Mouse (Mus musculus) forebrain, embryonic 16.5 days (tissue): Measurements from ENCODE around the gene Pfn1. TPM values are rescaled to one million over a fixed set of nuclear protein-coding genes. Genes with fewer than 3 reads are reported as not detected.

Experiments used
- ATAC-seq: fragments of 200-750 bp; cut with Nextera tagmentation; 2 replicates; pipeline ENCODE4 v1.8.0; 2017; ENCODE audit warnings: mild to moderate bottlenecking, moderate library complexity
- H3K27ac ChIP-seq: fragments of 300-500 bp; sonication (generic); 2 replicates; pipeline ENCODE4 v1.5.1; 2014; ENCODE audit warnings: low read length, control low read depth
- H3K27me3 ChIP-seq: fragments of 300-500 bp; sonication (generic); replicated peaks from 2 replicates; pipeline ENCODE4 v1.6.1; 2014; ENCODE audit warnings: low read length; ENCODE audit not compliant: control insufficient read depth, insufficient read depth
- H3K36me3 ChIP-seq: fragments of 300-500 bp; sonication (generic); 2 replicates; pipeline ENCODE4 v1.6.1; 2014; ENCODE audit not compliant: control insufficient read depth, insufficient read depth
- H3K4me1 ChIP-seq: fragments of 300-500 bp; sonication (generic); replicated peaks from 2 replicates; pipeline ENCODE4 v1.6.1; 2014; ENCODE audit warnings: low read length; ENCODE audit not compliant: control insufficient read depth, insufficient read depth
- H3K4me2 ChIP-seq: fragments of 300-500 bp; sonication (generic); 2 replicates; pipeline ENCODE4 v1.6.1; 2014; ENCODE audit warnings: mild to moderate bottlenecking, low read length, control low read depth
- H3K4me3 ChIP-seq: fragments of 300-500 bp; sonication (generic); replicated peaks from 2 replicates; pipeline ENCODE4 v1.5.1; 2014; ENCODE audit warnings: mild to moderate bottlenecking, low read length, control low read depth
- H3K9ac ChIP-seq: fragments of 300-500 bp; sonication (generic); replicated peaks from 2 replicates; pipeline ENCODE4 v1.6.1; 2014; ENCODE audit warnings: low read depth, low read length, control low read depth
- H3K9me3 ChIP-seq: fragments of 300-500 bp; sonication (generic); 2 replicates; pipeline ENCODE4 v1.6.1; 2016; ENCODE audit warnings: low read length; ENCODE audit not compliant: control insufficient read depth
- WGBS: fragments of 180-500 bp; shearing (Covaris S2); extraction: QIAGEN DNeasy Blood & Tissue Kit; methylation state at CpG from one replicate; pipeline ENCODE4 v1.1.7; 2014; 5-methylcytosine and 5-hydroxymethylcytosine counted together
- polyA plus RNA-seq: library from polyadenylated mRNA; unstranded; fragments of >200 nt; fragmentation: Nextera tagmentation; extraction: Ambion mirVana; gene quantifications from 2 replicates; pipeline ENCODE4 v1.2.1, GENCODE M21; 2015

Gene Pfn1
- polyA plus RNA-seq, 1 experiment from 2014 or later, result 642 TPM

DNA sequence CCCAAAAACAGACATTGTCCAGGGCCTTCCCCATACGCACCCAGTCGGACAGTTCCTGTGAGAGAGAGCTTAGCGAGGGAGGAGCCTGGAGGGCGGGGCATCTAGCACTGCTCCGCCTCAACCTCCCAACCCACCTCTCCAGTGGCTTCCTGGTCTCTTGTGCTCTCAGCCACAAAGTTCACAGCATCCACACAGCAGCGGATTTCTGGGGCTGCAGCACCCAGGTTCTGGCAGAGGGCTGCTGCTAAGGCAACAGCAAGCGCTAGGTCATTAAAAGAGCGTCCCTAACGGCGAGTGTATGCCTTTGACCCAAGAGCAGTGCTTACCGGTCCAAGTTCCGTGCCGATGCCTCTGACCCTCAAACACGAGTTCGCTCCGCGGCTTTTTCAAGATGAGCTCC is 39.4 kb downstream of the Pfn1 start:
- Histone ChIP-seq H3K9ac (peak overlapping the region; percentile 41; the same call in 1 of the 2 replicates), H3K27ac (no peak overlapping the region), H3K27me3 (no peaks in the 10 kb centered on the region), H3K4me3 (peak overlapping the region; percentile 22), H3K4me2 (peak overlapping the region; percentile 50), H3K9me3 (no peaks in the 10 kb centered on the region), H3K4me1 (peaks cover 6% of the 10 kb centered on the region), H3K36me3 (peaks cover 15% of the 10 kb centered on the region)
- peak; percentile 50; the same call in 1 of the 2 replicates for ATAC-seq
- WGBS, result 2% methylated on average over 17 of the region's 17 CpGs

DNA sequence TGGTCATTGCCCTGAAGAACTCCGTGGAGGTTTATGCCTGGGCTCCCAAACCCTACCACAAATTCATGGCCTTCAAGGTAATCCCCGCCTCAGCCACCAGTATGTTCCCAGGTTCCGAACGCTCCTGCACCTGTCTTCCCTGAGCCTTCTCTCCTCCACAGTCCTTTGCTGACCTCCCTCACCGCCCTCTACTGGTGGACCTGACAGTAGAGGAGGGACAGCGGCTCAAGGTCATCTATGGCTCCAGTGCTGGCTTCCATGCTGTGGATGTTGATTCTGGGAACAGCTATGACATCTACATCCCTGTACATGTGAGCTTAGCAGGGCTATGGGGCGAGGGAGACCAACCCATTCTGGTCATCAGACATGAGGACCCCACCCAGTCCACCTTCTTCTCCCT is 41.9 kb downstream of the Pfn1 start:
- WGBS, result 86% methylated on average over 7 of the region's 7 CpGs
- H3K27ac ChIP-seq, result no peak overlapping the region
- H3K9me3 ChIP-seq, result no peaks in the 10 kb centered on the region
- peaks cover 6% of the 10 kb centered on the region for H3K4me1 ChIP-seq
- ATAC-seq, result no peak
- no peak overlapping the region for H3K4me3 ChIP-seq
- no peak overlapping the region for H3K9ac ChIP-seq
- no peaks in the 10 kb centered on the region for H3K27me3 ChIP-seq
- H3K4me2 ChIP-seq, result no peak overlapping the region
- H3K36me3 ChIP-seq, result peaks cover 31% of the 10 kb centered on the region

DNA sequence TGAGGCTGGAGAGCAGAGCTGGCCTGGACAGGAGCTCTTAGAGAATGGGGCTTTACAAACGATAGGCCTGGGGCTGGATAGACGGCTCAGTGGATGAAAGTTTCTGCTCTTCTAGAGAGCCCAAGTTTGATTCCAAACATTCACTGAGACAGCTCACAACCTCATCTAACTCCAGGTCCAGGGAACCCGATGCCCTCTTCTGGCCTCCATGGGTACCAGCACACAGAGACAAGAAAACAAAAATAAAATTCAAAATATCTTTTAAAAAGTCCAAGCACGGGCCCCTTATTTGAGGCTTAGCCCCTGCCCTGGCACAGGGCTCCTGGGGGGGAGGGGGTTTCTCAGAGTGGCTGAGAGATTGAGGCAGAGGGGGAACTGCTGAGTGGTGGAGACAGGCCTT is 43.7 kb downstream of the Pfn1 start:
- H3K36me3 ChIP-seq, result peaks cover 39% of the 10 kb centered on the region
- ATAC-seq, result no peak
- H3K4me1 ChIP-seq, result peaks cover 6% of the 10 kb centered on the region
- H3K9ac ChIP-seq, result no peak overlapping the region
- H3K9me3 ChIP-seq, result no peaks in the 10 kb centered on the region
- H3K27ac ChIP-seq, result no peak overlapping the region
- no peak overlapping the region for H3K4me2 ChIP-seq
- no peak overlapping the region for H3K4me3 ChIP-seq
- H3K27me3 ChIP-seq, result no peaks in the 10 kb centered on the region
- 91% methylated on average over 4 of the region's 4 CpGs for WGBS

DNA sequence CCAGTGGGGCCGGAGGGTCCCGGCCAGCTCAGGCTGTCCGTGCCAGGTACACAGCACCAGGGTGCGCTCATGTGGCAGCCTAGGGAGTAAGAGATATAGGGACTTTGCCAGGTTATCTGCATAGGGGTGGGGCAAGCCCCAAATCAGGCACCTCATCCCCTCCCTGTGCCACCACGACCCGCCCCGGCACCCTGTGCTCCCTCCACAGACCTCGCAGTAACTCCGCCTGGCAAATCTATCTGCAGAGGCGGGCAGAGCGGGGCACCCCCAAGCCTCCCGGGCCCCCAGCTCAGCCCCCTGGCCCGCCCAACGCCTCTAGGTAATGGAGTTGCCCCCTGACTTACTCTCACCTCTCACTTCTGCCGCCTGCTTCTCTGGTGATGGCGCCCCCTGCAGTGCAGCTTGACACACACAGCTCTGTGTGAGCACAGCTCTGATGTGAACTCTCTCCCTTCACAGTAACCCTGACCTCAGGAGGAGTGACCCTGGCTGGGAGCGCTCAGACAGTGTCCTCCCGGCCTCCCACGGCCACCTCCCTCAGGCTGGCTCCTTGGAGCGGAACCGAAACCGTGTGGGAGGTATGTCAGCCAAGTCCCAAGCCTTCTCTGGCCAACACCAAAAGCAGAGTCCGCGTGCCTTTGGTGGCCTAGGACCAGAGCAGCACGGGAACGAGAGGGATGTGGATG is 45.9 kb downstream of the Pfn1 start:
- no peaks in the 10 kb centered on the region for H3K27me3 ChIP-seq
- H3K27ac ChIP-seq, result no peak overlapping the region
- H3K4me1 ChIP-seq, result no peaks in the 10 kb centered on the region
- H3K9me3 ChIP-seq, result no peaks in the 10 kb centered on the region
- no peak for ATAC-seq
- H3K9ac ChIP-seq, result no peak overlapping the region
- 91% methylated on average over 26 of the region's 26 CpGs for WGBS
- no peak overlapping the region for H3K4me3 ChIP-seq
- H3K36me3 ChIP-seq, result peaks cover 44% of the 10 kb centered on the region
- H3K4me2 ChIP-seq, result no peak overlapping the region

DNA sequence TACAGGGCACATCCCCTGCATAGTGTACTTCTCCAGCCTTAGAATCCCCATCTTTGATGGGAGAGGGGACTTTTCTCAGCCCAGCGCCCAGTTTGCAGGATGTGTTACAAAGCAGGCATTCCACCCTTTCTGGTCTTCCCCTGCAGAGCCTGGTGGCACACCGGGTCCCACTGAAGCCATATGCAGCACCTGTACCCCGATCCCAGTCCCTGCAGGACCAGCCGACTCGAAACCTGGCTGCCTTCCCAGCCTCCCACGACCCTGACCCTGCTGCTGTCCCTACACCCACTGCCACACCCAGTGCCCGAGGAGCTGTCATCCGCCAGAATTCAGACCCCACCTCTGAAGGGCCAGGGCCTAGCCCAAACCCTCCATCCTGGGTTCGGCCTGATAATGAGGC is 46.8 kb downstream of the Pfn1 start:
- ATAC-seq, result no peak
- 92% methylated on average over 9 of the region's 9 CpGs for WGBS
- Histone ChIP-seq H3K36me3 (peaks cover 39% of the 10 kb centered on the region), H3K4me3 (no peak overlapping the region), H3K9ac (no peak overlapping the region), H3K4me1 (no peaks in the 10 kb centered on the region), H3K9me3 (no peaks in the 10 kb centered on the region), H3K4me2 (no peak overlapping the region), H3K27me3 (no peaks in the 10 kb centered on the region), H3K27ac (no peak overlapping the region)

DNA sequence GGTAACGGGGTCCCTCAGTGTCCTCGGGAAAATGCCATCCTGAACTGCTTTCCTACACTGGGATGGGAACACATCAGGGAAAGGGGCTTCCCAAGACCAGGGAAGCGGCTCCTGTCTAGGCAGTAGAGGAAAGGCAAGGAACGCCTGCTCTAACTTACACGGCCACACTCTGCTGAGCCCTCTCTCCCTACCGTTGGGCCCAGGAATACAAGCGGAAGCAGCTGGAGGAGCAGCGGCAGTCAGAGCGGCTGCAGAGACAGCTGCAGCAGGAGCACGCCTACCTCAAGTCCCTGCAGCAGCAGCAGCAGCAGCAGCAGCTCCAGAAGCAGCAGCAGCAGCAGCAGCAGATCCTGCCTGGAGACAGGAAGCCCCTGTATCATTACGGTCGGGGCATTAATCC is 47.7 kb downstream of the Pfn1 start:
- H3K4me2 ChIP-seq, result no peak overlapping the region
- H3K9ac ChIP-seq, result no peak overlapping the region
- no peaks in the 10 kb centered on the region for H3K9me3 ChIP-seq
- H3K36me3 ChIP-seq, result peaks cover 33% of the 10 kb centered on the region
- 81% methylated on average over 12 of the region's 12 CpGs for WGBS
- no peaks in the 10 kb centered on the region for H3K27me3 ChIP-seq
- no peaks in the 10 kb centered on the region for H3K4me1 ChIP-seq
- H3K4me3 ChIP-seq, result no peak overlapping the region
- ATAC-seq, result no peak
- H3K27ac ChIP-seq, result no peak overlapping the region

DNA sequence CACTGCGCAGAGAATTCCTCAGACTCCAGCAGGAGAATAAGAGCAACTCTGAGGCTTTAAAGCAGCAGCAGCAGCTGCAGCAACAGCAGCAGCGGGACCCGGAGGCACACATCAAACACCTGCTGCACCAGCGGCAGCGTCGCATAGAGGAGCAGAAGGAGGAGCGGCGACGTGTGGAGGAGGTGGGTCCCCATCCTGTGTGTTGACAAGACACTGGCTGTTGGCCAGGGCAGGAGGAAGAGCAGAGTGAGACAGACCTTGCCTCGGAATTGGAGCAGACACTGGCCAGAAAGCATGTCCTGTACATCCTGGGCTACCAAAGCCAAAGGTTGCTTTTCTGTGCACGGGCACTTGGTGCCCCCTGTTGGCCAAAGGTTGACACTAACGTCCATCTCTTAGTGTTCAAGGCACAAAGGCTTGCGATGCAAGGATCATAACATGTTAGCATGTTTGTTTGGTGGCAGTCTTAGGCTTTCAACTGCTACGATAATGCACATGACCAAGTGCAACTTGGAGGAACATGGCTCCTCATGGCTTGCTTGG is 49.3 kb downstream of the Pfn1 start:
- H3K36me3 ChIP-seq, result peaks cover 33% of the 10 kb centered on the region
- no peaks in the 10 kb centered on the region for H3K9me3 ChIP-seq

More for the DNA sequence above, 49.3 kb downstream of the Pfn1 start:
- ATAC-seq, result no peak
- Histone ChIP-seq H3K4me3 (no peak overlapping the region), H3K27me3 (no peaks in the 10 kb centered on the region), H3K4me1 (no peaks in the 10 kb centered on the region), H3K9ac (no peak overlapping the region), H3K27ac (no peak overlapping the region), H3K4me2 (no peak overlapping the region)
- 58% methylated on average over 14 of the region's 14 CpGs for WGBS

Other genes with a start within 250 kb of the Pfn1 start
- gene Pelp1, start 244.6 kb downstream of the Pfn1 start, polyA plus RNA-seq, result 35.6 and 38.5 TPM in 2 replicates
- gene Arrb2, start 222.0 kb downstream of the Pfn1 start, polyA plus RNA-seq, result 36.0 and 51.2 TPM in 2 replicates
- gene Med11, start 202.7 kb downstream of the Pfn1 start, polyA plus RNA-seq, result 39.8 and 46.0 TPM in 2 replicates
- gene Zmynd15, start 195.2 kb downstream of the Pfn1 start, polyA plus RNA-seq, result 0.46 and 0.90 TPM in 2 replicates
- 1.7 and 2.0 TPM in 2 replicates for gene Cxcl16, start 194.7 kb downstream of the Pfn1 start, polyA plus RNA-seq
- gene Tm4sf5, start 149.4 kb downstream of the Pfn1 start, polyA plus RNA-seq, result 0.66 and 3.4 TPM in 2 replicates
- not detected in 2 replicates for gene Vmo1, start 140.0 kb downstream of the Pfn1 start, polyA plus RNA-seq
- 0.18 TPM in 1 of 2 replicates, not detected in the other for gene Gltpd2, start 135.4 kb downstream of the Pfn1 start, polyA plus RNA-seq
- gene Psmb6, start 129.3 kb downstream of the Pfn1 start, polyA plus RNA-seq, result 713 and 749 TPM in 2 replicates
- gene Gm40193, start 121.7 kb downstream of the Pfn1 start, polyA plus RNA-seq, result not detected in 2 replicates
- gene Pld2, start 114.6 kb downstream of the Pfn1 start, polyA plus RNA-seq, result 8.8 and 9.0 TPM in 2 replicates
- 13.8 and 17.5 TPM in 2 replicates for gene Mink1, start 91.8 kb downstream of the Pfn1 start, polyA plus RNA-seq
- gene 4930544D05Rik, start 38.8 kb downstream of the Pfn1 start, polyA plus RNA-seq, result not detected in 2 replicates
- gene Chrne, start 35.4 kb downstream of the Pfn1 start, polyA plus RNA-seq, result 0.39 TPM in 1 of 2 replicates, not detected in the other
- gene Gp1ba, start 15.5 kb downstream of the Pfn1 start, polyA plus RNA-seq, result 0.15 and 0.17 TPM in 2 replicates
- 133 and 135 TPM in 2 replicates for gene Rnf167, start 7.4 kb downstream of the Pfn1 start, polyA plus RNA-seq
- 159 and 174 TPM in 2 replicates for gene Slc25a11, start 7.2 kb downstream of the Pfn1 start, polyA plus RNA-seq
- 6.5 and 8.2 TPM in 2 replicates for gene Eno3, start 2.6 kb upstream of the Pfn1 start, polyA plus RNA-seq
- gene Spag7, start 14.8 kb upstream of the Pfn1 start, polyA plus RNA-seq, result 119 and 146 TPM in 2 replicates
- 17.2 and 21.3 TPM in 2 replicates for gene Camta2, start 33.5 kb upstream of the Pfn1 start, polyA plus RNA-seq
- 0.61 and 1.3 TPM in 2 replicates for gene Inca1, start 45.5 kb upstream of the Pfn1 start, polyA plus RNA-seq
- gene Kif1c, start 45.9 kb upstream of the Pfn1 start, polyA plus RNA-seq, result 1.4 and 1.5 TPM in 2 replicates
- 18.2 and 18.9 TPM in 2 replicates for gene Zfp3, start 109.6 kb upstream of the Pfn1 start, polyA plus RNA-seq
- not detected in 2 replicates for gene Scimp, start 157.9 kb upstream of the Pfn1 start, polyA plus RNA-seq
- 77.9 and 82.8 TPM in 2 replicates for gene Rabep1, start 190.1 kb upstream of the Pfn1 start, polyA plus RNA-seq